Mouse (Mus musculus) cerebellum, adult 18-20 months (tissue): ENCODE measurements around the gene Glrx.

Source experiments
- DNase-seq, 2 experiments: peaks; one replicate each; pipeline ENCODE4 v3.0.0; 2021

The Glrx gene

GRCm38 (mm10) chr13:75892291-75892690, 52.6 kb downstream of the Glrx start:
- DNase-seq, result no peak

GRCm38 (mm10) chr13:75892876-75893275, 53.2 kb downstream of the Glrx start:
- DNase-seq, result no peak
